Mouse (Mus musculus) C2C12 (cell line): ENCODE data around the gene Snrnp48.

Source experiments
- CTCF ChIP-seq: IDR thresholded peaks from one replicate; pipeline ENCODE4 v1.5.1; 2011; ENCODE audit not compliant: control insufficient read depth, insufficient read depth, insufficient read length
- MAX ChIP-seq: IDR thresholded peaks from one replicate; pipeline ENCODE4 v1.6.1; 2011; ENCODE audit warnings: mild to moderate bottlenecking, control low read depth

- no peak for TF ChIP-seq CTCF
- no peak for TF ChIP-seq MAX
Measured at GRCm38 (mm10) chr13:38234651-38235050, 29.9 kb downstream of the Snrnp48 start.
